Mouse (Mus musculus) olfactory bulb, adult 2 months (tissue): ENCODE results near the gene Slit3.

Source experiments
- CTCF ChIP-seq: fragments of 200-500 bp; IDR thresholded peaks from 2 replicates; pipeline ENCODE4 v1.5.1; 2012; ENCODE audit warnings: low read depth, mild to moderate bottlenecking, low read length, moderate library complexity; ENCODE audit not compliant: insufficient read depth
- POLR2A ChIP-seq: fragments of 200-500 bp; IDR thresholded peaks from 2 replicates; pipeline ENCODE4 v1.6.1; 2012; ENCODE audit warnings: mild to moderate bottlenecking, low read depth, low read length, moderate library complexity; ENCODE audit not compliant: insufficient read depth

DNA sequence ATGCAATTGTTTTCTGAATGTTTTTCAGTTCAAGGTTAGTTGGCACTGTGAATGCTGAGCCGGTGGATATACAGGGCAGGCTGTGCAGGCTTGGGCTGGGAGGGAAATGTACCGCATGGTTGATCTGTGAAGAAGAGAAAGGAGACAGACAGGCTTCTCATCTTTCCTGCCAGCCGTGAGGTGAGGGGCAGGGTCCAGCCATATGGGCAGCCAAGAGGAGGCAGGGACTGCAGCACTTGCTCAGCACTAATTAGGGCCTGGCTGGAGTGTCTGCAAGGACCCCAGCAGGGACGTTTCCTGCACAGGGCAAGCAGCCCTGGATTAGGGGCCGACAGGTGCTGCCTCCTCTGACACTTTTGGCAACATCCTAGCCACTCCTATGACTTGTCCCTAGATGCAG lies 184.1 kb downstream of the Slit3 start:
- TF ChIP-seq POLR2A = no peak
- no peak for TF ChIP-seq CTCF
